Mouse (Mus musculus): ENCODE data around the gene Rnf126.

Gene Rnf126

GRCm38 (mm10) chr10:79792339-79793040 is 25.7 kb upstream of the Rnf126 start:
- DNase-seq: peak; percentile 9

- DNase-seq: peak; percentile 6
Observed at GRCm38 (mm10) chr10:79790861-79791260, 24.1 kb upstream of the Rnf126 start, which contains the start of gene Prss57. Gene Prss57, minus strand, starts transcription at chr10:79790961.

- no peak for DNase-seq
Observed at GRCm38 (mm10) chr10:79789581-79789980, 22.8 kb upstream of the Rnf126 start.

- DNase-seq: peak; percentile 91
Observed at GRCm38 (mm10) chr10:79788386-79789158, 21.8 kb upstream of the Rnf126 start.

- DNase-seq: peak; percentile 71
Observed at GRCm38 (mm10) chr10:79783920-79784800, 17.4 kb upstream of the Rnf126 start.

GRCm38 (mm10) chr10:79783050-79783449 is 16.3 kb upstream of the Rnf126 start:
- DNase-seq: peak; percentile 61

- DNase-seq: peak; percentile 15
Observed at GRCm38 (mm10) chr10:79781956-79782355, 15.2 kb upstream of the Rnf126 start.

- DNase-seq: peak; percentile 44
Observed at GRCm38 (mm10) chr10:79781139-79781538, 14.4 kb upstream of the Rnf126 start.

GRCm38 (mm10) chr10:79780664-79781015 is 13.9 kb upstream of the Rnf126 start:
- DNase-seq: peak; percentile 87

- peak; percentile 99 for DNase-seq
Observed at GRCm38 (mm10) chr10:79779784-79780663, 13.3 kb upstream of the Rnf126 start.

GRCm38 (mm10) chr10:79779193-79779592 is 12.4 kb upstream of the Rnf126 start:
- DNase-seq: no peak

GRCm38 (mm10) chr10:79778006-79778405 is 11.3 kb upstream of the Rnf126 start:
- DNase-seq: peak; percentile 83

GRCm38 (mm10) chr10:79777103-79777531 is 10.4 kb upstream of the Rnf126 start, which contains the start of gene Fstl3:
Gene Fstl3, plus strand, starts transcription at chr10:79777272.
- DNase-seq: peak; percentile 73

- DNase-seq: no peak
Observed at GRCm38 (mm10) chr10:79774486-79775279, 7.9 kb upstream of the Rnf126 start.

GRCm38 (mm10) chr10:79773208-79773607 is 6.5 kb upstream of the Rnf126 start:
- no peak for DNase-seq

- no peak for DNase-seq
Observed at GRCm38 (mm10) chr10:79772320-79772719, 5.6 kb upstream of the Rnf126 start.

- no peak for DNase-seq
Observed at GRCm38 (mm10) chr10:79769329-79769728, 2.6 kb upstream of the Rnf126 start.

- DNase-seq: peak; percentile 87
Observed at GRCm38 (mm10) chr10:79768400-79768799, 1.6 kb upstream of the Rnf126 start.

GRCm38 (mm10) chr10:79767372-79768244 is 856 bp upstream of the Rnf126 start:
- DNase-seq: peak; percentile 97

GRCm38 (mm10) chr10:79766001-79766507 is 698 bp downstream of the Rnf126 start:
- DNase-seq: no peak

Measured in kidney, postnatal 10 days (tissue).